ENCODE assay signal across 18 mouse cellular contexts in the genomic region with DNA sequence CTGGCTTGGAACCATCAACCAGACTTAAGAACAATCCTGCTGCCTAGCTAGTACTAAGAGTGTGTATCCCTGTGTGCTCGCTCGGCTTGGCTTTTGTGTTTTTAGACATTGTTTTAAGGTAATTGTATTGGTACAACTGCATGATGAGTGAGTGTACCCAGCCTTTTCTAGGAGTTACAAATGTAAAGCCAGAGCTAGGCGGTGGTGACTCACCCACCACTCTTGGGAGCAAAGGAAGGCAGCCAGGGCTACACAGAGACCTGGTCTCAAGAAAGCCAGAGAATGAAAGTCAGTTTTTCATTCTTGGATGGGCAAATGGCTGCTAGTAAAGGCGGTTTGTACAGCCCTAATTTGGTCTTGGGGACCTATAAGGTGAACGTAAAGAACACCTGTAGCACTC.
"Had no signal": no experiment of that assay in that cellular context is flagged by ENCODE, and none has a peak within 500 bp of the region (broad histone marks: within the 10 kb centered on the region; RNA-seq: fewer than 3 reads in every experiment).

No protein-coding gene starts in this region.

- DNase-seq: kidney, adult 18-20 months; kidney, postnatal 25 days; layer of hippocampus, postnatal 36 days; lung, adult 18-20 months; lung, postnatal 10 days; lung, postnatal 36 days; midbrain, embryonic 14.5 days; retina, postnatal 1 day; right cerebral cortex, postnatal 25 days; spleen, adult 18-20 months; thymus, postnatal 25 days had no signal

- H3K27me3 ChIP-seq: liver, embryonic 15.5 days; lung, embryonic 15.5 days; neural tube, embryonic 12.5 days; stomach, embryonic 15.5 days had no signal

- H3K9ac ChIP-seq: liver, embryonic 15.5 days; lung, embryonic 15.5 days; neural tube, embryonic 12.5 days; stomach, embryonic 15.5 days had no signal

- H3K4me3 ChIP-seq: left cerebral cortex, adult 2 months; liver, embryonic 15.5 days; lung, embryonic 15.5 days; neural tube, embryonic 12.5 days; stomach, embryonic 15.5 days had no signal

- H3K9me3 ChIP-seq: liver, embryonic 15.5 days; lung, embryonic 15.5 days; neural tube, embryonic 12.5 days; stomach, embryonic 15.5 days had no signal

- H3K27ac ChIP-seq: kidney, postnatal 0 days; left cerebral cortex, adult 2 months; liver, embryonic 15.5 days; lung, embryonic 15.5 days; neural tube, embryonic 12.5 days; stomach, embryonic 15.5 days had no signal

- H3K4me2 ChIP-seq: liver, embryonic 15.5 days; lung, embryonic 15.5 days; midbrain, embryonic 11.5 days; neural tube, embryonic 12.5 days; stomach, embryonic 15.5 days had no signal
